Mouse (Mus musculus): Measurements from ENCODE around the gene Zc3h7b. TPM values are rescaled to one million over a fixed set of nuclear protein-coding genes. Genes with fewer than 3 reads are reported as not detected.

Gene Zc3h7b
- polyA plus RNA-seq, 1 experiment from 2014 or later, result 32.0 TPM

DNA sequence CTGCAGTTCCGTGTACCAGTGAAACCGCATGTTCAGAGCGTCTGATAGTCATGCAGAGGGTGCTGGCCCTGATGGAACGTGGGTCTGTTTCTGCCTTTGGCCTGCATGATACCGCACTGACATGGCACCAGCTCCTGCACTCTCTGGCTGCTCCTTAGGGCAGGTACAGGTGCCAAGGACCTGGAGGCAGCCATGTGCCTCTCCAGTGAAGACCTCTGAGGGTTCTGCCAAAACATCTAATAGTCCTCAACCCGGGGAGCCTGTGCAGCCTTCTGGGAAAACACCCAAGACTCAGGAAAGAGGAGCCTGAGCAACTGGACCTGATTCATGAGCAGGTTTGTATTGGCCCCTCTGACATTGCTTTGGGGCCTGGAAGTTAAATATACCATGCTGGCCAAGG lies 53.0 kb downstream of the Zc3h7b start:
- no peak overlapping the region for H3K4me2 ChIP-seq (ENCODE audit: low read depth, low read length)
- no peak overlapping the region for H3K4me3 ChIP-seq (ENCODE audit: low read length)
- H3K4me1 ChIP-seq (replicated peaks; ENCODE audit: control insufficient read depth, insufficient read depth, low read length), result peaks cover 7% of the 10 kb centered on the region
- WGBS, result 81% methylated on average over 6 of the region's 6 CpGs
- no peaks in the 10 kb centered on the region for H3K27me3 ChIP-seq (ENCODE audit: control insufficient read depth, insufficient read depth, low read depth, low read length)
- H3K36me3 ChIP-seq (ENCODE audit: control insufficient read depth, insufficient read depth, low read length), result peaks cover 7% of the 10 kb centered on the region
- H3K27ac ChIP-seq (ENCODE audit: low read length), result no peak overlapping the region
- H3K9me3 ChIP-seq (ENCODE audit: control insufficient read depth, low read length), result no peaks in the 10 kb centered on the region
- no peak for ATAC-seq (ENCODE audit: low read depth)
- H3K9ac ChIP-seq (ENCODE audit: low read length), result no peak overlapping the region

DNA sequence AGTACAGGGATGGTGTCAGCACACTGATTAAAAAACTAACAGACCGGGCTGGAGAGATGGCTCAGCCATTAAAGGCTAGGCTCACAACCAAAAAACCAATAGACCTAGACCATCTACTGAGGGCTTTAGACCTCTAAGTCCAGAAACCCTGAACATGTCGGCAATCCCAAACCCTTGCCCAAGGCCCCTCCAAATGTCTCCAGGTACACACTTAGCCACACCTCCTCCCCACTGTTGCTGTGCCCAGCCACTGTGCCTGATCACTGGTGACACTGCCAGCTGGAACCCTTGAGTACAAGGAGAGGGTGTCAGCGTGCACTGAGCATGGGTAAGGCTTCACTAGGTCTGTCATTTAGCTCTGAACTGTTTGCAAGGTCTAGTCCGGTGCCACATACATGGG lies 53.6 kb downstream of the Zc3h7b start:
- Histone ChIP-seq H3K9ac (ENCODE audit: low read length) (no peak overlapping the region), H3K4me2 (ENCODE audit: low read depth, low read length) (no peak overlapping the region), H3K4me3 (ENCODE audit: low read length) (no peak overlapping the region), H3K36me3 (ENCODE audit: control insufficient read depth, insufficient read depth, low read length) (peaks cover 5% of the 10 kb centered on the region), H3K27ac (ENCODE audit: low read length) (no peak overlapping the region), H3K4me1 (replicated peaks; ENCODE audit: control insufficient read depth, insufficient read depth, low read length) (peaks cover 12% of the 10 kb centered on the region), H3K9me3 (ENCODE audit: control insufficient read depth, low read length) (no peaks in the 10 kb centered on the region), H3K27me3 (ENCODE audit: control insufficient read depth, insufficient read depth, low read depth, low read length) (no peaks in the 10 kb centered on the region)
- ATAC-seq (ENCODE audit: low read depth), result no peak
- WGBS, result 81% methylated on average over 4 of the region's 4 CpGs

DNA sequence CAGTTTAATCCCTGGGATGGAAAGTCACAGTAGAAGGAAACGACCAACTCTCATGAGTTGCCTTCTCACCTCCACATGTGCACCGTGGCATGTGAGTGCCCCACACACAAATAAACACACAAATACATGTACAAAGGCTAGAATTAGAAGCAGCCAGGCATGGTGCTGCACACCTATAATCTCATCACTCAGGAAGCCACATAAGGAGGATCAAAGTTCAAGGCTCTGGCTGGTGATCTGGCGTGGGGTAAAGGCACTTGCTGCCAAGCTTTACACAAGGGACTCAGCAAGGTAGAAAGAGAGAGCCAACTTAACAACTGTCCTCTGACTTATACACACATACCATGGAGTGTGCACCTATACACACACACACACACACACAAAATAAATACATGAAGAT lies 55.5 kb downstream of the Zc3h7b start:
- no peak overlapping the region for H3K9ac ChIP-seq (ENCODE audit: low read length)
- H3K27ac ChIP-seq (ENCODE audit: low read length), result no peak overlapping the region
- 60% methylated on average over 3 of the region's 3 CpGs for WGBS
- peaks cover 32% of the 10 kb centered on the region for H3K4me1 ChIP-seq (replicated peaks; ENCODE audit: control insufficient read depth, insufficient read depth, low read length)
- H3K27me3 ChIP-seq (ENCODE audit: control insufficient read depth, insufficient read depth, low read depth, low read length), result no peaks in the 10 kb centered on the region
- H3K4me2 ChIP-seq (ENCODE audit: low read depth, low read length), result no peak overlapping the region
- no peak overlapping the region for H3K4me3 ChIP-seq (ENCODE audit: low read length)
- no peak for ATAC-seq (ENCODE audit: low read depth)
- no peaks in the 10 kb centered on the region for H3K36me3 ChIP-seq (ENCODE audit: control insufficient read depth, insufficient read depth, low read length)
- no peaks in the 10 kb centered on the region for H3K9me3 ChIP-seq (ENCODE audit: control insufficient read depth, low read length)

DNA sequence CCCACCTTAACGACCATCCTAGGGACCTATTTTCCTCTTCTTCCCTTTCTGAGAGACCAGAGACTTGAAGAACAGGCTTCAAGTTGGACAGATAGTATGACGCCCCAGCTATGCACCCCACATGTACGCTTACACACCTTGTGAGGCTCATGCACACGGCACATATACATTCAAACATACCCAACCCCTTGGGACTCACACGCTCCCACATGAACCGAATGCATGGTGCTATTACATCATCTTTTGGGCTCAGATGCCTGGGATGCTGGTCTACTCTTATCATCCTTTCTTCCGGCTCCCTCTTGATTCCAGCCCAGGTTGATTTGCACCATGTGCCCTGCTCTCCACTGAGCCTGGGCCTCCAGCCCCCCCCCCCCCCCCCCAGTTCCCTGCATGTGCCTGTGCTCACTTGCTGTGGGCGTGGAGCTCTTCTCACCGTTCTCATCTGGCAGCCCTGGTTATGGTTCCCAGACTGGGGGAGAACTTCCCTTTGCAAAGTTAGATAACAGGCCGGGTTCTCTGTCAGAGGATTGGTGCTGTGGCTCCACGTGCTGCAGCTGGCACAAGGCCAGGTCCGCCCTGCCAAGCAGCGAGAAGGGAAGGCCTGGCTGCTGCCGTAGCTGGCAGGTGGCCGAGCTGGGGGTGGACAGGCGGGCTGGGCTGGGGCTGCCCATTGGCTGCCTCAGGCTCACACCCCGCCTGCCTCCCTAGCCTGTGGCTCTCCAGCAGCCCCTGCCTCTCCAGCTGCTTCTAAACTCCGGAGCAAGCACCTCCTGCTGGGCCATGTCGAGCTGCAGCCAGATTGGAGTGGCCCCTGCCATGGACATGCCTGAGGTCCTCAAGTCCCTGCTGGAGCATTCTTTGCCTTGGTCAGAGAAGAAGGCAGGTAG lies 57.4 kb downstream of the Zc3h7b start, which contains the start of gene Tef:
Gene Tef (plus strand): TSS at position 421 of the 890 bp plus-strand sequence.
- Histone ChIP-seq H3K9me3 (ENCODE audit: control insufficient read depth, low read length) (no peaks in the 10 kb centered on the region), H3K27me3 (ENCODE audit: control insufficient read depth, insufficient read depth, low read depth, low read length) (no peaks in the 10 kb centered on the region), H3K4me3 (ENCODE audit: low read length) (peak within 1 kb of the TSS; percentile 52), H3K9ac (ENCODE audit: low read length) (peak within 1 kb of the TSS; percentile 67), H3K4me2 (ENCODE audit: low read depth, low read length) (peak within 1 kb of the TSS; percentile 65), H3K27ac (ENCODE audit: low read length) (peak within 1 kb of the TSS; percentile 95), H3K36me3 (ENCODE audit: control insufficient read depth, insufficient read depth, low read length) (no peaks in the 10 kb centered on the region), H3K4me1 (replicated peaks; ENCODE audit: control insufficient read depth, insufficient read depth, low read length) (peaks cover 50% of the 10 kb centered on the region)
- 14% methylated on average over 19 of the region's 19 CpGs for WGBS
- ATAC-seq (ENCODE audit: low read depth), result peak; percentile 98

DNA sequence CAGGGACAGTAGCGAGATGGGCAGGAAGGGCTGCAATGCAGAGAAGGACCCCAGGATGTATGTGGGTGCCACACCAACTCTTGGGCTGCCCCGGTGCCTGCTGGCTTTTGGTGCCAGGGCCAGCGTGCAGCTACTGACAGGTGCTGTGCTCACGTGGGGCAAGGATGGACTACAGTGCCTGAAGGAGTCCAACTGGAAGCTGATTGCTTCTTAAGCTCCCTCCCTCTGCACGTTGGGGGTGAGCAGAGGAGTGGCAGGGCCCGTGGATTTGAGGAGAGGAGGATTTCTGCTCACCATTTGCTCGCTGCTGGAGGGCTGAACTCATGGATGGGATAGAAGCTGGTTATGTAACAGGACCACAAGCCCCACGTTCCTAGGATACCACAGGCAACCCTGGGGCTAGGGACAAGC lies 58.1 kb downstream of the Zc3h7b start:
- ATAC-seq (ENCODE audit: low read depth), result peak; percentile 51

DNA sequence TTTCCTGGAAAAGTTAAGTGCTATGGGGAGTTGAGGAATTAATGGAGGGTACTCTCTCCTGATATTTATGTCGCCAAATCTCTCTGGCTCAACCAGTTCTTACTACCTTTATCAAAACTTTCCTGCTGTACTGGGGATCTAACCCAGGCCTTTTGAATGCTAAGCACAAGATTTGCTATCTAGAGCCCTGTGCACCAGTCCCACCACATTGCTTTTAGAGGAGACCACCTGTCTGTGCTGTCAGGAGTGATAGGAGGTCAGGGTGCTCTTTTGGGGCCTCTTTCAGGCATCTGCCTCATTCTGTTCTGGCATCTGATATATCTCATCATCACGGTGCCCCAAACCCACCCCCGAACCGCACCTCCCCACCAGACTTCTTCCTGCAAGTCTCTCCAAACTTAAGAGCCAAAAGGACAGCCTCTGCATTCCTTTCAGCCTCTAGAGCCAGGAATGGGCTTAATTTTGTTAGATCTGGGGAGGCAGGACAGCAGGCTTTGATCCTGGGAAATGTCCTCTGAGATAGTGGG lies 58.6 kb downstream of the Zc3h7b start:
- WGBS, result 28% methylated on average over 4 of the region's 4 CpGs
- Histone ChIP-seq H3K4me2 (ENCODE audit: low read depth, low read length) (peak overlapping the region; percentile 65), H3K4me1 (replicated peaks; ENCODE audit: control insufficient read depth, insufficient read depth, low read length) (peaks cover 59% of the 10 kb centered on the region), H3K9ac (ENCODE audit: low read length) (peak overlapping the region; percentile 67), H3K27ac (ENCODE audit: low read length) (peak overlapping the region; percentile 95), H3K27me3 (ENCODE audit: control insufficient read depth, insufficient read depth, low read depth, low read length) (no peaks in the 10 kb centered on the region), H3K9me3 (ENCODE audit: control insufficient read depth, low read length) (no peaks in the 10 kb centered on the region), H3K4me3 (ENCODE audit: low read length) (peak overlapping the region; percentile 52), H3K36me3 (ENCODE audit: control insufficient read depth, insufficient read depth, low read length) (no peaks in the 10 kb centered on the region)
- ATAC-seq (ENCODE audit: low read depth), result no peak

More for the DNA sequence above, 58.1 kb downstream of the Zc3h7b start:
- Histone ChIP-seq H3K27ac (ENCODE audit: low read length) (peak overlapping the region; percentile 95), H3K4me2 (ENCODE audit: low read depth, low read length) (peak overlapping the region; percentile 65), H3K4me3 (ENCODE audit: low read length) (peak overlapping the region; percentile 52), H3K9ac (ENCODE audit: low read length) (peak overlapping the region; percentile 67), H3K27me3 (ENCODE audit: control insufficient read depth, insufficient read depth, low read depth, low read length) (no peaks in the 10 kb centered on the region), H3K4me1 (replicated peaks; ENCODE audit: control insufficient read depth, insufficient read depth, low read length) (peaks cover 57% of the 10 kb centered on the region), H3K9me3 (ENCODE audit: control insufficient read depth, low read length) (no peaks in the 10 kb centered on the region), H3K36me3 (ENCODE audit: control insufficient read depth, insufficient read depth, low read length) (no peaks in the 10 kb centered on the region)
- WGBS, result 6% methylated on average over 8 of the region's 8 CpGs

DNA sequence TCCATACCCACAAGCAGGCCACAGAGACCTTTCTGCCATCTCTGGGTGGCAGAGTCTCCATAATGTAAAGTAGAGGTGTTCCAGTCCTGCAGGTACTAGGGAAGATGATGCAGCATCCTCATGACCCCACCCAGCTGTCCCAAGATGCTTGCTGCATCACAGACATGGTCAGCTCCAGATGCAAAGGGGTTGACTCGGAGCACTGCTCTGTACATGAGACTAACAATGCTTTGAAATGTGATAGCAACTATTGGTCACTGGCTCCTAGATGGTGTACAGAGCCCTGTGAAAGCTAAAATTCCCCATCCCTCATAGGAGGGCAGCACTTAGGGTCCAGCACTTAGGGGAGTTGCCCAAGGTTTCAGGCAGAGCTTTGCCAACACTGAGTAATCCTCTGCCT lies 59.3 kb downstream of the Zc3h7b start:
- 81% methylated on average over 1 of the region's 1 CpGs for WGBS
- Histone ChIP-seq H3K36me3 (ENCODE audit: control insufficient read depth, insufficient read depth, low read length) (no peaks in the 10 kb centered on the region), H3K4me1 (replicated peaks; ENCODE audit: control insufficient read depth, insufficient read depth, low read length) (peaks cover 63% of the 10 kb centered on the region), H3K4me2 (ENCODE audit: low read depth, low read length) (peak overlapping the region; percentile 65), H3K27ac (ENCODE audit: low read length) (peak overlapping the region; percentile 95), H3K4me3 (ENCODE audit: low read length) (no peak overlapping the region; the same call in 1 of the 2 replicates), H3K9ac (ENCODE audit: low read length) (peak overlapping the region; percentile 25; the same call in 1 of the 2 replicates), H3K27me3 (ENCODE audit: control insufficient read depth, insufficient read depth, low read depth, low read length) (no peaks in the 10 kb centered on the region), H3K9me3 (ENCODE audit: control insufficient read depth, low read length) (no peaks in the 10 kb centered on the region)
- no peak for ATAC-seq (ENCODE audit: low read depth)

DNA sequence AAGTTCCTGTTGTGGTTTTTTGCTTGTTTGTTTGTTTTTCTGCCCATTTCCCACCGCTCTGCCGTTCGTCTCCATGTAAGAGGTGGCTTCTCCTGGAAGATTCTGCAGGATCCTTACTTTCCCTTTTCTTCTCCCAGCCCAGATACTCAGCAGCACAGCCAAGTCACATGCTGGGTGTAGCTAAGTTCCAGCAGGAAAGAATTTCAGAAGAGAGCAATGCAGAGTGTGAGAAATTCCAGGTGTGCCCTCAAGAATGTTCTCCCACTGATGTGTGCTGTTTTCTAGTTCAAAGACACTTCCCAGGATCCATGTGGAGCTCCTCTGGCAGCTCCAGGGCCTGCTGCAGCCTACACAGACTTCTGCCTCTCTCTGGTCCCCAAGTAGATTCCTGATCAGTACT lies 60.0 kb downstream of the Zc3h7b start:
- H3K36me3 ChIP-seq (ENCODE audit: control insufficient read depth, insufficient read depth, low read length), result no peaks in the 10 kb centered on the region
- no peak for ATAC-seq (ENCODE audit: low read depth)
- no peaks in the 10 kb centered on the region for H3K27me3 ChIP-seq (ENCODE audit: control insufficient read depth, insufficient read depth, low read depth, low read length)
- H3K4me2 ChIP-seq (ENCODE audit: low read depth, low read length), result peak overlapping the region; percentile 65
- 59% methylated on average over 3 of the region's 3 CpGs for WGBS
- H3K9me3 ChIP-seq (ENCODE audit: control insufficient read depth, low read length), result no peaks in the 10 kb centered on the region
- peaks cover 70% of the 10 kb centered on the region for H3K4me1 ChIP-seq (replicated peaks; ENCODE audit: control insufficient read depth, insufficient read depth, low read length)
- 0 out of 2 replicates have a peak overlapping the region, but pooled peaks have one; percentile 25 for H3K9ac ChIP-seq (ENCODE audit: low read length)
- no peak overlapping the region for H3K4me3 ChIP-seq (ENCODE audit: low read length)
- H3K27ac ChIP-seq (ENCODE audit: low read length), result peak overlapping the region; percentile 88

DNA sequence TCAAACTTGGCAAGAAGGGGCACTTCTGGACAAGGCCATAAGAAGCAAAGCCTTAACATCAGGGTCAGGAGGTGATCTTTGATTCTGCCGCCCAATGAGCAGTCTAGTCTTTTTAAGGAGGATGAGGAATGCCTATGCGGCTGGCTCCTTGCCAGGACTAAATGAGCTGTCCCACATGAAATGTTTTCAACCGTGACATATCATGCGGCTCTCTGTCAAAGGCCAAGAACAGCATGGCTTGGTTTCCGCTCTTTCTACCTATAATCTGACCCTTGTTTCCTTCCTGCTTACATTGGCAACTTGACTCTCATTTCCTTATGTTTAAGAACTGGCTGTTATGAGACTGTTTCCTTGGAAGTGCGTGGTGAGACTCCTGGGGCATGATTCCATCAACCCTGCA lies 60.8 kb downstream of the Zc3h7b start:
- Histone ChIP-seq H3K4me2 (ENCODE audit: low read depth, low read length) (0 out of 2 replicates have a peak overlapping the region, but pooled peaks have one; percentile 3), H3K4me1 (replicated peaks; ENCODE audit: control insufficient read depth, insufficient read depth, low read length) (peaks cover 75% of the 10 kb centered on the region), H3K9ac (ENCODE audit: low read length) (no peak overlapping the region), H3K36me3 (ENCODE audit: control insufficient read depth, insufficient read depth, low read length) (no peaks in the 10 kb centered on the region), H3K4me3 (ENCODE audit: low read length) (no peak overlapping the region), H3K9me3 (ENCODE audit: control insufficient read depth, low read length) (no peaks in the 10 kb centered on the region), H3K27ac (ENCODE audit: low read length) (peak overlapping the region; percentile 88), H3K27me3 (ENCODE audit: control insufficient read depth, insufficient read depth, low read depth, low read length) (no peaks in the 10 kb centered on the region)
- no peak for ATAC-seq (ENCODE audit: low read depth)
- 29% methylated on average over 6 of the region's 6 CpGs for WGBS
